In genomic region chr12:117566298-117566697, GRCm38 (mm10) we compare ENCODE assay signal across 17 mouse cellular contexts.
"Had no signal": no experiment of that assay in that cellular context is flagged by ENCODE, and none has a peak within 500 bp of the region (broad histone marks: within the 10 kb centered on the region; RNA-seq: fewer than 3 reads in every experiment).

No protein-coding gene starts in this region.

- H3K9ac ChIP-seq: limb, embryonic 15.5 days; liver, embryonic 13.5 days; neural tube, embryonic 13.5 days had no signal

- H3K4me2 ChIP-seq: limb, embryonic 15.5 days; liver, embryonic 13.5 days; neural tube, embryonic 13.5 days had no signal

- H3K4me3 ChIP-seq: limb, embryonic 15.5 days; liver, embryonic 13.5 days; midbrain, embryonic 10.5 days; neural tube, embryonic 13.5 days had no signal

- DNase-seq: kidney, adult 8-10 months; kidney, postnatal 25 days; layer of hippocampus, adult 9-11 months; layer of hippocampus, postnatal 36 days; liver, embryonic 13.5 days; lung, adult 2 months; lung, postnatal 4 days; midbrain, embryonic 14.5 days; right cerebral cortex, adult 18-20 months; right cerebral cortex, postnatal 25 days; thymus, adult 18-20 months; thymus, postnatal 25 days had no signal

- H3K27me3 ChIP-seq: limb, embryonic 15.5 days; neural tube, embryonic 13.5 days had no signal

- H3K27ac ChIP-seq: limb, embryonic 15.5 days; liver, embryonic 13.5 days; midbrain, embryonic 10.5 days; neural tube, embryonic 13.5 days had no signal

- H3K9me3 ChIP-seq: limb, embryonic 15.5 days; liver, embryonic 13.5 days; midbrain, embryonic 10.5 days; neural tube, embryonic 13.5 days had no signal

- H3K36me3 ChIP-seq: limb, embryonic 15.5 days; liver, embryonic 13.5 days; midbrain, embryonic 10.5 days; neural tube, embryonic 13.5 days had no signal

- ATAC-seq: intestine, postnatal 0 days; lung, postnatal 0 days had no signal

- H3K4me1 ChIP-seq: limb, embryonic 15.5 days; liver, embryonic 13.5 days; midbrain, embryonic 10.5 days; neural tube, embryonic 13.5 days had no signal
